Mouse (Mus musculus): Measurements from ENCODE around the gene Pllp. TPM values are rescaled to one million over a fixed set of nuclear protein-coding genes. Genes with fewer than 3 reads are reported as not detected.

The Pllp gene
- polyA plus RNA-seq, 1 experiment from 2014 or later, result 3.5 TPM

DNA sequence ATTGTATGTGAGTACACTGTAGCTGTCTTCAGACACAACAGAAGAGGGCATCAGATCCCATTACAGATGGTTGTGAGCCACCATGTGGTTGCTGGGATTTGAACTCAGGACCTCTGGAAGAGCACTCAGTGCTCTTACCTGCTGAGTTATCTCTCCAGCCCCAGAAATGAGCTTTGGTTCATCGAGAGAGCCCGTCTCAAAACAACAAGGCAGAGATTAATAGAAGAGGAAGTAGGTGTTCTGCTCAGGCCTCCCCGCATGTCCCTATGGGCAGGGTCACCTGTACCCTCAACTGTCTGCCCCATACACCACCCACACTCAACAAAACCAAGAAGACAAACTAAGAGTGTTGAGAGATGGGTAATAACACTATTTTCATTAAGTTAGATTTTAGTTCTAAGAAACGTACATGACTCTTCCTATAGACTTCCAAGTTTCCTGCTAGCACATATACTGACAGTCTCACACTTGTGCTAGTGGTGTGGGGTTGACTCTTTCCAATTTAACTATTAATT is 4.4 kb upstream of the Pllp start:
- no peaks in the 10 kb centered on the region for H3K9me3 ChIP-seq
- peaks cover 22% of the 10 kb centered on the region for H3K27me3 ChIP-seq
- no peak for ATAC-seq (ENCODE audit: borderline replicate concordance, extremely low read depth, low FRiP score, low TSS enrichment)
- H3K27ac ChIP-seq, result no peak overlapping the region
- 64% methylated on average over 4 of the region's 4 CpGs for WGBS
- no peaks in the 10 kb centered on the region for H3K36me3 ChIP-seq
- peaks cover 14% of the 10 kb centered on the region for H3K4me1 ChIP-seq
- no peak overlapping the region for H3K4me3 ChIP-seq
- no peak overlapping the region for H3K4me2 ChIP-seq
- H3K9ac ChIP-seq, result no peak overlapping the region

GRCm38 (mm10) chr8:94699366-94699765 is 3.3 kb upstream of the Pllp start:
- Histone ChIP-seq H3K27me3 (peaks cover 34% of the 10 kb centered on the region), H3K9ac (no peak overlapping the region), H3K4me3 (no peak overlapping the region), H3K36me3 (no peaks in the 10 kb centered on the region), H3K4me2 (no peak overlapping the region), H3K4me1 (peaks cover 24% of the 10 kb centered on the region), H3K27ac (no peak overlapping the region), H3K9me3 (no peaks in the 10 kb centered on the region)
- WGBS, result 70% methylated on average over 16 of the region's 16 CpGs
- ATAC-seq (ENCODE audit: borderline replicate concordance, extremely low read depth, low FRiP score, low TSS enrichment), result no peak

GRCm38 (mm10) chr8:94697956-94698355 is 1.9 kb upstream of the Pllp start:
- no peak overlapping the region for H3K27ac ChIP-seq

GRCm38 (mm10) chr8:94696566-94696965 is 488 bp upstream of the Pllp start:
- Histone ChIP-seq H3K9me3 (no peaks in the 10 kb centered on the region), H3K4me2 (peak overlapping the region; percentile 90), H3K9ac (no peak overlapping the region), H3K27ac (no peak overlapping the region), H3K4me3 (peak overlapping the region; percentile 46; the same call in 1 of the 2 replicates), H3K4me1 (peaks cover 25% of the 10 kb centered on the region), H3K27me3 (peaks cover 54% of the 10 kb centered on the region), H3K36me3 (no peaks in the 10 kb centered on the region)
- ATAC-seq (ENCODE audit: borderline replicate concordance, extremely low read depth, low FRiP score, low TSS enrichment), result no peak
- WGBS, result 34% methylated on average over 3 of the region's 3 CpGs

More at GRCm38 (mm10) chr8:94697956-94698355, 1.9 kb upstream of the Pllp start:
- H3K27me3 ChIP-seq, result peaks cover 48% of the 10 kb centered on the region
- H3K4me3 ChIP-seq, result no peak overlapping the region
- peaks cover 28% of the 10 kb centered on the region for H3K4me1 ChIP-seq
- no peak for ATAC-seq (ENCODE audit: borderline replicate concordance, extremely low read depth, low FRiP score, low TSS enrichment)
- 75% methylated on average over 6 of the region's 6 CpGs for WGBS
- no peak overlapping the region for H3K9ac ChIP-seq
- no peak overlapping the region for H3K4me2 ChIP-seq
- no peaks in the 10 kb centered on the region for H3K9me3 ChIP-seq
- no peaks in the 10 kb centered on the region for H3K36me3 ChIP-seq

DNA sequence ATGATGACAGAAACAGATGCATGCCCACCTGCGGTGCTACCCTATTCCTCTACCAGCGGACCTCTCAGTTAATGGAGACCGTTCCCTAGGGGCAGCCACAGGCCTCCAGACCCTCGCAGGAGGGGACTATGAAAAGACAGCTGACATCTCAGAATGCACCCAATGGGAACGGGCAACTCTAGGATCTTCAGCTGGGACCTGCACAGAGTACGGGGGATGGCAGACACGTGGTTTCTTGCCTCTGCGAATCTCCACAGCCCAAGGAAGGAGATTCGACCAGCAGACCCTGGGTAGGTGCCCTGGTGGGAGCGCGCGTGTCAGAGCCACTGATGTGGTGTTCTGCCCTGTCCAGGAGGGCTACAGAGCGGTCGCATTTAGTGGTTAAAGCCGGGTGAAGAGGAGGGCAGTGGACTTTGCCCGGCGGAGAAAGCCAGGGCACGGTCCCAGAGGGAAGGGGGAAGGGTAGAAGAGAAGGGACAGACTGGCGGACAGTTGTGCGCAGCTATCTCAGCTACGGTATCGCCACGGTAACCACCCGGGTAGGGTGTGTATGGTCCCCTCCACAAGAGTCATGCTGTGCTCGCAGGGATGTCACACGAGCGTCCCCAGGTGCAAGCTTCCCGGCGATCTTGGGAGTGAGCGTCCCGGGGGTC is 611 bp downstream of the Pllp start:
- Histone ChIP-seq H3K36me3 (no peaks in the 10 kb centered on the region), H3K9ac (no peak overlapping the region), H3K9me3 (no peaks in the 10 kb centered on the region), H3K27ac (no peak overlapping the region), H3K4me2 (peak overlapping the region; percentile 90), H3K4me3 (peak overlapping the region; percentile 46), H3K4me1 (peaks cover 25% of the 10 kb centered on the region), H3K27me3 (peaks cover 54% of the 10 kb centered on the region)
- ATAC-seq (ENCODE audit: borderline replicate concordance, extremely low read depth, low FRiP score, low TSS enrichment), result peak; percentile 44; the same call in 1 of the 2 replicates
- WGBS, result under 1% methylated on average over 31 of the region's 31 CpGs

GRCm38 (mm10) chr8:94694701-94695100 is 1.4 kb downstream of the Pllp start:
- Histone ChIP-seq H3K9ac (no peak overlapping the region), H3K4me2 (no peak overlapping the region; the same call in 1 of the 2 replicates), H3K27me3 (peaks cover 54% of the 10 kb centered on the region), H3K9me3 (no peaks in the 10 kb centered on the region), H3K4me1 (peaks cover 25% of the 10 kb centered on the region), H3K36me3 (no peaks in the 10 kb centered on the region), H3K27ac (no peak overlapping the region), H3K4me3 (no peak overlapping the region)
- 9% methylated on average over 6 of the region's 6 CpGs for WGBS
- no peak for ATAC-seq (ENCODE audit: borderline replicate concordance, extremely low read depth, low FRiP score, low TSS enrichment)

- WGBS, result 45% methylated on average over 9 of the region's 9 CpGs
Observed at GRCm38 (mm10) chr8:94685953-94686352, 10.1 kb downstream of the Pllp start.

DNA sequence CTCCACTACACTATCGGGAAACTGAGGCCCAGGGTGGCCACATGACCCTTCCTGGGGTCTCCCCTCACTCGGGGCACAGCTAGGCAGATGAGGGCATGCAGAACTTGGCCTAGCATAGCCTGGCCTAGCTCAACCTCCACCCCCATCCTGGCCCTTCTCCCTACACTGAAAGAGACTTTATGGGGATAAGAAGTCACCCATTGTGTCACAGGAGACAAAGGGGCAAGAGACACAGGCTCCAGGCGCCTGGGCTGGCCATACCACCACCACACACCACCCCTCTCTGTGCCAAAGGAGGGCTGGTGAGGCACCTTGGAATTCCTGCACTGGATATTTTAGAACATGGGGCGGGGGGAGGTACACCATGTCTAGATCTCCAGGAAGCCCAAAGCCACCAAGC is 11.8 kb downstream of the Pllp start:
- no peak overlapping the region for H3K4me3 ChIP-seq
- no peaks in the 10 kb centered on the region for H3K9me3 ChIP-seq
- no peak overlapping the region for H3K9ac ChIP-seq
- H3K4me1 ChIP-seq, result peaks cover 8% of the 10 kb centered on the region
- H3K27me3 ChIP-seq, result no peaks in the 10 kb centered on the region
- no peak for ATAC-seq (ENCODE audit: borderline replicate concordance, extremely low read depth, low FRiP score, low TSS enrichment)
- H3K36me3 ChIP-seq, result no peaks in the 10 kb centered on the region
- 77% methylated on average over 4 of the region's 4 CpGs for WGBS
- H3K4me2 ChIP-seq, result no peak overlapping the region
- H3K27ac ChIP-seq, result no peak overlapping the region

More at GRCm38 (mm10) chr8:94685953-94686352, 10.1 kb downstream of the Pllp start:
- no peak overlapping the region for H3K4me2 ChIP-seq
- no peak for ATAC-seq (ENCODE audit: borderline replicate concordance, extremely low read depth, low FRiP score, low TSS enrichment)
- no peak overlapping the region for H3K4me3 ChIP-seq
- H3K9me3 ChIP-seq, result no peaks in the 10 kb centered on the region
- H3K36me3 ChIP-seq, result no peaks in the 10 kb centered on the region
- H3K27ac ChIP-seq, result no peak overlapping the region
- no peaks in the 10 kb centered on the region for H3K27me3 ChIP-seq
- H3K4me1 ChIP-seq, result peaks cover 6% of the 10 kb centered on the region; the same call in 1 of the 2 replicates
- no peak overlapping the region for H3K9ac ChIP-seq

DNA sequence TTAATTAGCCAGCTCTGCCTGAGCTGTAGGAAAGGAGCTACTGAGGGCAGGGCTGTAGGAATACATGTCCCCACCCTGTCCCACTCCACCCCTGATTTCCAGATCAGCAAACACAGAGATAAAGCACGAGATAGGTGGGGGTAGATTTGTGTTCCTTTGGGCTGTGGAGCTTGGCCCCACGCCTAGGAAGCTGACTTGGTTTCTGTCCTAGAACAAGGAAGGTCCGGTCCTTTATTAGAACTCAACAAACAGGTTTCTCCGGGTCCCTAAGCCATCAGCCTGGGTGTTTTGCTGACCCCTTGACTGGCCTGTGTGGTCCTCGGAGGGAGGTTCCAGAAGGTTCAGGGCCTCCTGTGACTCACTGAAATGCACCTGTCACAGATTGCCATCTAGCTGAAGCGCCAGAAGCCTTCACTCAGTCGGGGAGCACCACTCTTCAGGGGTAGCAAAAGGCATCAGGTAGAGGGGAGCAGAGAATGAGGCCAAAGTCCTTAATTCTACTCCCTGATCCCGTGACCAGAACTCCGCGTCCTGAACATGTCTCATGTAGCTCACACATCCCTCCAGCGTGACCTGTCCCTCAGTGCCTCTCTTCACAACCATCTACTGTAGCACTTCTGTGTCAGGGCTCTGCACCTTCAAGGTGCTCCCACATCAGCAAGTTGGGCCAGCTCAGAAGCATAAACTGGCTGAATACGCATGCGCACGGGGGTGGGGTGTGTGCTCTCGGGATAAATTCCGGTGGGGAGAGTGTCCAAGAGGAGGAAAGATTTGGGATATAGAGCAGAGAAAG is 13.2 kb downstream of the Pllp start:
- H3K4me3 ChIP-seq, result no peak overlapping the region
- 62% methylated on average over 16 of the region's 16 CpGs for WGBS

GRCm38 (mm10) chr8:94680414-94680813 is 15.7 kb downstream of the Pllp start:
- Histone ChIP-seq H3K4me1 (peaks cover 20% of the 10 kb centered on the region), H3K36me3 (no peaks in the 10 kb centered on the region), H3K4me3 (no peak overlapping the region), H3K9ac (no peak overlapping the region), H3K27ac (no peak overlapping the region), H3K4me2 (no peak overlapping the region), H3K9me3 (no peaks in the 10 kb centered on the region), H3K27me3 (no peaks in the 10 kb centered on the region)
- ATAC-seq (ENCODE audit: borderline replicate concordance, extremely low read depth, low FRiP score, low TSS enrichment), result no peak
- WGBS, result 85% methylated on average over 3 of the region's 3 CpGs

More for the DNA sequence above, 13.2 kb downstream of the Pllp start:
- no peaks in the 10 kb centered on the region for H3K9me3 ChIP-seq
- H3K4me2 ChIP-seq, result no peak overlapping the region
- no peak for ATAC-seq (ENCODE audit: borderline replicate concordance, extremely low read depth, low FRiP score, low TSS enrichment)
- H3K36me3 ChIP-seq, result no peaks in the 10 kb centered on the region
- no peaks in the 10 kb centered on the region for H3K27me3 ChIP-seq
- no peak overlapping the region for H3K9ac ChIP-seq
- H3K27ac ChIP-seq, result no peak overlapping the region
- peaks cover 20% of the 10 kb centered on the region for H3K4me1 ChIP-seq

- Histone ChIP-seq H3K36me3 (peaks cover 13% of the 10 kb centered on the region), H3K4me2 (peak overlapping the region; percentile 28; the same call in 1 of the 2 replicates), H3K9ac (no peak overlapping the region), H3K27ac (peak overlapping the region; percentile 75), H3K4me1 (peaks cover 20% of the 10 kb centered on the region), H3K27me3 (no peaks in the 10 kb centered on the region), H3K4me3 (no peak overlapping the region), H3K9me3 (no peaks in the 10 kb centered on the region)
- peak; percentile 20; the same call in 1 of the 2 replicates for ATAC-seq (ENCODE audit: borderline replicate concordance, extremely low read depth, low FRiP score, low TSS enrichment)
- WGBS, result 14% methylated on average over 9 of the region's 9 CpGs
Observed at GRCm38 (mm10) chr8:94678582-94678981, 17.5 kb downstream of the Pllp start.

GRCm38 (mm10) chr8:94675923-94676322 is 20.2 kb downstream of the Pllp start:
- H3K36me3 ChIP-seq, result peaks cover 39% of the 10 kb centered on the region
- H3K27me3 ChIP-seq, result no peaks in the 10 kb centered on the region
- H3K9ac ChIP-seq, result no peak overlapping the region
- H3K4me1 ChIP-seq, result peaks cover 14% of the 10 kb centered on the region
- ATAC-seq (ENCODE audit: borderline replicate concordance, extremely low read depth, low FRiP score, low TSS enrichment), result no peak
- H3K4me2 ChIP-seq, result no peak overlapping the region
- 89% methylated on average over 6 of the region's 6 CpGs for WGBS
- no peak overlapping the region for H3K27ac ChIP-seq
- no peaks in the 10 kb centered on the region for H3K9me3 ChIP-seq
- no peak overlapping the region for H3K4me3 ChIP-seq

Data from lung, embryonic 15.5 days (tissue).